Mouse (Mus musculus): ENCODE measurements around the gene Ube2l3. TPM values are rescaled to one million over a fixed set of nuclear protein-coding genes. Genes with fewer than 3 reads are reported as not detected.
"Not testable (repeated sequence)": the region's sequence is repeated elsewhere in the genome, so short reads cannot be mapped to it uniquely, and the experiment has no call there.

Gene Ube2l3
- polyA plus RNA-seq, 1 experiment from 2014 or later: 348 TPM

DNA sequence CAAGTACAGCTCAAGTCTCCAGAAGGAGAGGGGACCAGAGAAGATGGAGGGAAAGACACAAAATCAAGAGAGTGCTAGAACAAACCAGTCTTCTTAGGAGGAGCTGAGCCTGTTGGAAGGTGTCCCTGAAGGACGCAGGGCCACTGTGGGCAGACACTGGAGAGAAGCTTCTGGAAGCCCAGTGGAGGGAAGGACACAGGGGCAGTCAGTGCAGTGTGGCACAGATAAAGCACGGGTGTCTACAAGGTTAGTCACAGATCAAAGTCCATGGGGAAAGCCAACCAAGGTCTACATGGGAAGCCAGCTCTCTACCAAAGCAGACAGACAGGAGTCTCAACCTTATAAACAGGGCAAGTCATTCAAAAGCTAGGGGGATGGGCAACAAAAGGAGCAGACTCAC, 26.7 kb downstream of the Ube2l3 start:
- Histone ChIP-seq H3K9ac (no peak overlapping the region), H3K27me3 (no peaks in the 10 kb centered on the region), H3K36me3 (peaks cover 55% of the 10 kb centered on the region), H3K4me2 (no peak overlapping the region), H3K9me3 (no peaks in the 10 kb centered on the region), H3K4me1 (no peaks in the 10 kb centered on the region), H3K4me3 (no peak overlapping the region), H3K27ac (no peak overlapping the region)
- ATAC-seq (ENCODE audit: insufficient number of reproducible peaks, insufficient read depth, low FRiP score, low TSS enrichment, low read depth): no peak; the same call in 1 of the 2 replicates
- WGBS: 93% methylated on average over 2 of the region's 2 CpGs

DNA sequence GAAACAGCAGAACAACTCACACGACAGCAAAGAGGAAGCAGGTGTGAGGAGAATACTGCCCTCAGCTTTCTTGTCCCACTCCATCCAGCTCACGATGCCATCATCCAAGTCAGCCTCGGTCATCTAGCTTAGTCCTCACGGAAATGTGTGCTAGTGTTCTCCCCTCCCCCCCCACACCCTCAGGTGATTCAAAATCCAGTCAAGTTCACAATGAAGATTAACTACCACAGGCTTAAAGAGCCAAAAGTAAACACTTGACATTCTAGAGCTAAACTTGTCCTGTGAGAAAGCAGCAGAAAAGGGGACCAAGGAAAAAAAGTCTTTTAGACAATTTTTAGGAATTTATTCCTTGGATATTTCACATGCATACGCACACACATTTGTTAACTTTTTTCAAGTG, 34.4 kb downstream of the Ube2l3 start:
- H3K4me2 ChIP-seq: no peak overlapping the region
- no peak overlapping the region for H3K4me3 ChIP-seq
- H3K4me1 ChIP-seq: no peaks in the 10 kb centered on the region
- H3K9me3 ChIP-seq: no peaks in the 10 kb centered on the region
- 85% methylated on average over 5 of the region's 5 CpGs for WGBS
- H3K9ac ChIP-seq: no peak overlapping the region
- H3K36me3 ChIP-seq: peaks cover 65% of the 10 kb centered on the region
- ATAC-seq (ENCODE audit: insufficient number of reproducible peaks, insufficient read depth, low FRiP score, low TSS enrichment, low read depth): no peak
- H3K27me3 ChIP-seq: no peaks in the 10 kb centered on the region
- H3K27ac ChIP-seq: no peak overlapping the region

- Histone ChIP-seq H3K9ac (no peak overlapping the region), H3K36me3 (peaks cover 61% of the 10 kb centered on the region)
Measured at GRCm38 (mm10) chr16:17167179-17167578, 35.3 kb downstream of the Ube2l3 start.

GRCm38 (mm10) chr16:17165478-17165877, 37.0 kb downstream of the Ube2l3 start:
- peaks cover 57% of the 10 kb centered on the region for H3K36me3 ChIP-seq
- H3K27me3 ChIP-seq: not testable (repeated sequence)

More at GRCm38 (mm10) chr16:17167179-17167578, 35.3 kb downstream of the Ube2l3 start:
- Histone ChIP-seq H3K27me3 (no peaks in the 10 kb centered on the region), H3K4me1 (no peaks in the 10 kb centered on the region), H3K9me3 (no peaks in the 10 kb centered on the region), H3K4me3 (no peak overlapping the region), H3K27ac (no peak overlapping the region), H3K4me2 (no peak overlapping the region)
- no peak for ATAC-seq (ENCODE audit: insufficient number of reproducible peaks, insufficient read depth, low FRiP score, low TSS enrichment, low read depth)

GRCm38 (mm10) chr16:17154346-17154745, 48.1 kb downstream of the Ube2l3 start:
- Histone ChIP-seq H3K4me2 (no peak overlapping the region), H3K4me3 (no peak overlapping the region), H3K27ac (no peak overlapping the region), H3K4me1 (no peaks in the 10 kb centered on the region), H3K9me3 (no peaks in the 10 kb centered on the region), H3K27me3 (no peaks in the 10 kb centered on the region), H3K9ac (no peak overlapping the region), H3K36me3 (peaks cover 76% of the 10 kb centered on the region)
- no peak for ATAC-seq (ENCODE audit: insufficient number of reproducible peaks, insufficient read depth, low FRiP score, low TSS enrichment, low read depth)
- 92% methylated on average over 2 of the region's 2 CpGs for WGBS

More at GRCm38 (mm10) chr16:17165478-17165877, 37.0 kb downstream of the Ube2l3 start:
- not testable (repeated sequence) for ATAC-seq (ENCODE audit: insufficient number of reproducible peaks, insufficient read depth, low FRiP score, low TSS enrichment, low read depth); H3K4me3 ChIP-seq; H3K9me3 ChIP-seq; H3K9ac ChIP-seq; H3K27ac ChIP-seq; H3K4me1 ChIP-seq; H3K4me2 ChIP-seq
- WGBS: 94% methylated on average over 1 of the region's 1 CpGs

- Histone ChIP-seq H3K27me3 (peaks cover 10% of the 10 kb centered on the region), H3K4me3 (no peak overlapping the region), H3K4me2 (no peak overlapping the region), H3K4me1 (peaks cover 12% of the 10 kb centered on the region), H3K9me3 (no peaks in the 10 kb centered on the region), H3K36me3 (peaks cover 52% of the 10 kb centered on the region), H3K27ac (no peak overlapping the region), H3K9ac (no peak overlapping the region)
- 98% methylated on average over 4 of the region's 4 CpGs for WGBS
- ATAC-seq (ENCODE audit: insufficient number of reproducible peaks, insufficient read depth, low FRiP score, low TSS enrichment, low read depth): no peak
Measured at GRCm38 (mm10) chr16:17151874-17152273, 50.6 kb downstream of the Ube2l3 start.

GRCm38 (mm10) chr16:17150520-17151258, 51.8 kb downstream of the Ube2l3 start:
- H3K4me1 ChIP-seq: peaks cover 12% of the 10 kb centered on the region
- H3K36me3 ChIP-seq: peaks cover 42% of the 10 kb centered on the region
- H3K27ac ChIP-seq: no peak overlapping the region
- peaks cover 10% of the 10 kb centered on the region for H3K27me3 ChIP-seq
- H3K9ac ChIP-seq: no peak overlapping the region
- 88% methylated on average over 7 of the region's 7 CpGs for WGBS
- H3K4me2 ChIP-seq: no peak overlapping the region
- H3K9me3 ChIP-seq: no peaks in the 10 kb centered on the region
- no peak overlapping the region for H3K4me3 ChIP-seq
- no peak for ATAC-seq (ENCODE audit: insufficient number of reproducible peaks, insufficient read depth, low FRiP score, low TSS enrichment, low read depth)

- 8% methylated on average over 16 of the region's 16 CpGs for WGBS
- no peak overlapping the region for H3K27ac ChIP-seq
- H3K4me3 ChIP-seq: peak overlapping the region; percentile 62
- peaks cover 23% of the 10 kb centered on the region for H3K36me3 ChIP-seq
- ATAC-seq (ENCODE audit: insufficient number of reproducible peaks, insufficient read depth, low FRiP score, low TSS enrichment, low read depth): no peak
- H3K4me1 ChIP-seq: peaks cover 12% of the 10 kb centered on the region
- H3K27me3 ChIP-seq: peaks cover 10% of the 10 kb centered on the region
- no peaks in the 10 kb centered on the region for H3K9me3 ChIP-seq
- peak overlapping the region; percentile 71 for H3K9ac ChIP-seq
- peak overlapping the region; percentile 99 for H3K4me2 ChIP-seq
Measured at GRCm38 (mm10) chr16:17148084-17148483, 54.4 kb downstream of the Ube2l3 start.

GRCm38 (mm10) chr16:17147391-17147929, 55.0 kb downstream of the Ube2l3 start:
- no peak for ATAC-seq (ENCODE audit: insufficient number of reproducible peaks, insufficient read depth, low FRiP score, low TSS enrichment, low read depth)
- Histone ChIP-seq H3K4me1 (peaks cover 12% of the 10 kb centered on the region), H3K4me3 (peak overlapping the region; percentile 62), H3K27ac (no peak overlapping the region), H3K4me2 (peak overlapping the region; percentile 99), H3K27me3 (peaks cover 10% of the 10 kb centered on the region), H3K9me3 (no peaks in the 10 kb centered on the region), H3K36me3 (peaks cover 17% of the 10 kb centered on the region), H3K9ac (peak overlapping the region; percentile 71)
- under 1% methylated on average over 41 of the region's 41 CpGs for WGBS

DNA sequence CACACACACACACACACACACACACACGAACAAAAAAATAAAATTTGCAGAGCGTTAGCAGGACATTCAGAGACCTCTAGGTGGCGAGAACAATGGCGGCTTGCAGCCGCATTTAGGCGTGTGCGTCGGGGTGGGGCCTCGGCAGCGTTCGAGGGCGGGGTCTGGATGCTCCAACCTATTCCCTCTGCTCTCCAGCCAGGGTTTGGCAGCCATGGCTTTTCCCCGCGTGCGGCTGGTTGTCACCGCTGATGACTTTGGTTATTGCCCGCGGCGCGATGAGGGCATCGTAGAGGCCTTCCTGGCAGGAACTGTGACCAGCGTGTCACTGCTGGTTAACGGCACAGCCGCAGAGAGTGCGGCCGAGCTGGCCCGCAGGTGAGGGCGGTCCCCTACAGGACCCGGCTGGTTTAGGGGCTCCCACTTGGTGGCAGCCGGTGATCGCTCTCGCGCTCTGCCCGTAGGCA, 55.6 kb downstream of the Ube2l3 start, which contains the start of gene Ccdc116:
TSS of gene Ccdc116 (minus strand) at position 458 of the 464 bp plus-strand sequence.
- H3K4me3 ChIP-seq: peak within 1 kb of the TSS; percentile 62
- H3K4me1 ChIP-seq: peaks cover 12% of the 10 kb centered on the region
- peak; percentile 68; the same call in 1 of the 2 replicates for ATAC-seq (ENCODE audit: insufficient number of reproducible peaks, insufficient read depth, low FRiP score, low TSS enrichment, low read depth)
- peak within 1 kb of the TSS; percentile 99 for H3K4me2 ChIP-seq
- H3K9ac ChIP-seq: peak within 1 kb of the TSS; percentile 71
- peaks cover 10% of the 10 kb centered on the region for H3K36me3 ChIP-seq
- H3K9me3 ChIP-seq: no peaks in the 10 kb centered on the region
- H3K27me3 ChIP-seq: peaks cover 10% of the 10 kb centered on the region
- WGBS: under 1% methylated on average over 34 of the region's 34 CpGs
- H3K27ac ChIP-seq: no peak within 1 kb of the TSS

DNA sequence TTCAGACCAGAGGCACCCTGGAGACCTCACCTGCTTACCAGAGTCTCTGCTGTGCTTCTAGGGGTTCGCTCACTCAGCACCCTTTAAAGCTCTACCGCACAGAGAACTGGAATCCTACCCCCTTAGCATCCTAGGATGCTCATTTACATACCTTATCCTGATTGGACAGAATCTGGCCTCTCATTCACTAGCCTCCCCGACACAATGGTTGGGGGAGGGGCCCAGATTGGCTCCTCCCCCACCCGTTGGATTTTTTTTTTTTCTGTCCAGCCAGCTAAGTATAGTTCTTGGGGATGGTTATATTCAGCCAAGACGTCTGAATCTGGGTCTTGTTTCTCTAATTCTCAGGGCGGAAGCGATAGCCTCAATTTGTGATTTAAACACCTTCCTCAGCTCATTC, 58.1 kb downstream of the Ube2l3 start, which contains the start of gene Ydjc:
TSS of gene Ydjc (plus strand) at position 283 of the 400 bp plus-strand sequence.
- Histone ChIP-seq H3K9me3 (no peaks in the 10 kb centered on the region), H3K9ac (no peak within 1 kb of the TSS), H3K27ac (no peak within 1 kb of the TSS), H3K4me3 (no peak within 1 kb of the TSS), H3K27me3 (peaks cover 10% of the 10 kb centered on the region), H3K36me3 (0 out of 2 replicates have a peak, but pooled peaks cover 3% of the 10 kb centered on the region), H3K4me1 (peaks cover 12% of the 10 kb centered on the region), H3K4me2 (no peak within 1 kb of the TSS)
- no peak for ATAC-seq (ENCODE audit: insufficient number of reproducible peaks, insufficient read depth, low FRiP score, low TSS enrichment, low read depth)
- 23% methylated on average over 7 of the region's 7 CpGs for WGBS

GRCm38 (mm10) chr16:17137355-17137754, 65.1 kb downstream of the Ube2l3 start:
- no peak overlapping the region for H3K4me2 ChIP-seq
- H3K9ac ChIP-seq: no peak overlapping the region
- H3K36me3 ChIP-seq: 0 out of 2 replicates have a peak, but pooled peaks cover 4% of the 10 kb centered on the region
- WGBS: 76% methylated on average over 15 of the region's 15 CpGs
- H3K27me3 ChIP-seq: no peaks in the 10 kb centered on the region
- H3K27ac ChIP-seq: no peak overlapping the region
- no peaks in the 10 kb centered on the region for H3K9me3 ChIP-seq
- no peak overlapping the region for H3K4me3 ChIP-seq
- ATAC-seq (ENCODE audit: insufficient number of reproducible peaks, insufficient read depth, low FRiP score, low TSS enrichment, low read depth): no peak
- peaks cover 5% of the 10 kb centered on the region for H3K4me1 ChIP-seq
